Mouse (Mus musculus) stomach, postnatal 0 days (tissue): ENCODE measurements around the gene Otud7a.

ENCODE experiments used
- CTCF ChIP-seq: IDR thresholded peaks from 2 replicates; pipeline ENCODE4 v1.5.1; 2016; ENCODE audit warnings: antibody characterized with exemption, low read depth, mild to moderate bottlenecking, moderate library complexity
- EP300 ChIP-seq: optimal IDR thresholded peaks from 2 replicates; pipeline ENCODE3; 2016; ENCODE audit warnings: antibody characterized with exemption

DNA sequence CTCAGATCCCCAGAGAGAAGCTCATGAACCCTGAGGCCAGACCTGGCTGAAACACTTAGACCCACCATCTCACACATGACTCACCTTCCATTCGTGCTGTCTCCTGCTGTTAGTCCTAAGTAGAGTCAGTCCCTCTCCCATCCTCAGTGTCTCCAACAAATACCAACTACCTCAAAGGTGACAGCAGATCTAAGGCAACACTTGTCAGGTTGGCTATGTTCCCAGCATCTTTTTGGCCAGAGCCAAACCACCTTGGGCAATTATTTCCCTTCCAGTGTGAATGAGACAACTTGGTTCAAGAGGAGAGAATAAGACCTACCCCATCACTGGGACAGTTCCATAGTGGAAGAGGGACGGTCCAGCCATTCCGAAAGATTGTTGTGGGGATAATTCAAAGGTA is 10.7 kb downstream of the Otud7a start:
- no peak for TF ChIP-seq EP300
- no peak for TF ChIP-seq CTCF
